Mouse (Mus musculus): Measurements from ENCODE around the gene 4932438H23Rik.

DNA sequence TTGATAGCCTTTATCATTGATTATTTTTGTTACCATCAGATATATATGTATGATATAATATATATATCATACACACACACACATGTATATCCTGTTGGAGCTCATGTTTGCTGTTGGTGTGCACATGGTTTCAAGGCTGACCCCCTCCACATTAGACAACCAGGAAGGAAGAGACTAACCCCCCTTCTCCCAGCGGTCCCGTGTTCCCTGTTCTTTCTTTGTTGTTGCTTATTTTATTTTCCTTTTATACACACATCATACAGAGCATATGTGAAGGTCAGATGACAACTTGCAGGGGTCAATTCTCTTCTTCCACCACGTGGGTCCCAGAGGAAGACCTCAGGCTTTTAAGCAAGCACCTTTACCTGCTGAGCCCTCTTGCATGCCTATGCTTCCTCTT, 29.3 kb upstream of the 4932438H23Rik start:
- TF ChIP-seq CTCF (IDR thresholded peaks at IDR 0.05; ENCODE audit: insufficient read depth, low read length): no peak
- no peak for TF ChIP-seq POLR2A (IDR thresholded peaks at IDR 0.05; ENCODE audit: borderline replicate concordance, extremely low read depth, low read depth, low read length)

All from lung, adult 2 months (tissue).